Mouse (Mus musculus) telencephalon, adult 2 months (tissue): ENCODE measurements around the gene Atp1b4.
"Not testable (repeated sequence)": the region's sequence is repeated elsewhere in the genome, so short reads cannot be mapped to it uniquely, and the experiment has no call there.

Experiments used
- DNase-seq: peaks from one replicate; pipeline ENCODE4 v3.0.0-alpha.2; 2011; ENCODE audit warnings: low read depth, low spot score

Atp1b4 gene

DNA sequence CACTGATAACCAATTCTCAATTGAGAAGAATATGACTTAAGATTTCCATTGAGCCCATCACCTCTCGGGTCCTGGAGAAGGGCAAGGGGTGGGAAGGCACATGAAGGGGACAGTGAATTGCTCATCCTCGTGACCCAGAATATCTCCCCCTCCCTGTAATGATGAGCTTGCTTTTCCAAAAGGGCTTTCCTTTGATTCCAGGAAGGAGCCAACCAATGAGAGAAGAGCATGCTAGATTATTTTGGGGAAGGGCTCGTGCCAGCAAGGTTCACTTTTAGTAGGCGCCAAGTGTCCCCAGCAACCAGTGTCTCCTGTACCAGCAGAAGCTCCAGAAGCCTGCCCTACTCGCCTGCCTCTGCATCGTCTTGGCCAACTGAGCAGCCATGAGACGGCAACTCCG is at the start of gene Atp1b4:
Atp1b4 (plus strand) TSS at position 301 of the 400 bp plus-strand sequence.
- no peak for DNase-seq

DNA sequence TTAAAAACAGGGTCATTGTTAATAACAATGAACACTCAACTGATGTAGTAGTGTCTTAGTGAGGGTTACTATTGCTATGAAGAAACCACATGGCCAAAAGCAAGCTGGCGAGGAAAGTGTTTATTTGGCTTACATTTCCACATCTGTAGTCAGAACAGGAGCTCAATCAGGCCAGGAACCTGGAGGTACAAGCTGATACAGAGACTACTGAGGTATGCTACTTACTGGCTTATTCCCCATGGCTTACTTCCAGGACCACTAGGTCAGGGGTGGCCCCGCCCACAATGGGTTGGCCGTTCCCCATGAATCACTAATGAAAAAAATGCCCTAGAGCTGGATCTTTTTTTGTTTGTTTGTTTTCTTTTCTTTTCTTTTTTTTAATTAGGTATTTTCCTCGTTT is 7.4 kb upstream of the Atp1b4 start:
- no peak for DNase-seq

DNA sequence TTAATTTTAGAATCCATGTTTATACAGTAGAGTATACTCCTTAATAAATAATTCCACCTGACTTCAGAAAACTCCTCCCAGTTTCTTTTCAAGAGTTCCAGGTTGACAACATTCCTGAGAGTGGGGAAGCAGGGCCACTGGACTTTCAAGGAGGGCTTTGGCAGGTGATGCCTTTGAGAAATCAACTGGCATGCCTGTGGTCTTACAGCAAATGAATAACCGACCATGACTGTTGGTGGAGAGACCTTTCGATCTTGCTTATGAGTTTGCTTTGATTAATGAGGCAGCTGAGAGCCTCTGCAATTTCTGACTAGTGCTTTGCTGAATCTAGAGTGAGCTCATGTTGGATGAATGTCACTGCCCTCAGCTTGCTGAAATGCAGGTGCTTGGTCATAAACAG is 4.9 kb upstream of the Atp1b4 start:
- DNase-seq, result no peak

DNA sequence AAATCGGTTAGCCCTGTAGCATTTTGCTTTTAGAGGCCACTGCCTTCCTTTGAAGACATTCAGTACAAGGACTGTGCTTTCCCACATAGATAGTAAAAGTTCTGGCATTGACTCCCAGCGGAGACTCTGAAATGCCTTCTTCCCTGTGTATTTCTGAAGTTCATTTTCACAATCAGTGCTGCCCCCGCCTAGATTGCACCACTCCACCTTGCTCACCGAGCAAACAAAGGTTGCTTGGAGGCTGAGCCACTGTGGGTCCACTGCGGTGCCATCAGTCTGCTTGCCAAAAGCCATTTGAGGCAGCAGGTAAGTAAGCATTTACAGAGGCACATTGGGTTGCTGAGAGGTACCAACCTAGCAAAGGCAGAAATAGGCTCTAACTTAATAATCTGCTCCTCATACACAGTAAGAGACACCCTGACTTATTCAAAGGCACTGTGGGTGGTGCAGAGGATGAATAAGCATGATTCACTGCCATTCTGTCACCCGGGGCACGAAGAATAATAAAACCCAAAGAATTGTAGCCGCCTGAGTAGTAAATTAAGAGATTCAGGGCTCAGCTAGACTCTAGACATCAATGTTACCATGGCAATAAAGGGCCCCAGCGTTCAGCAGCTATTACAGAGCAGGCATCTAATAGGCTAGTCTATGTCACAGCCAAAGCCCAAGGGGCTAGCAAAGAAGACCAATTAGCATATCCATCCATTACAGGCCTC is 2.9 kb upstream of the Atp1b4 start:
- no peak for DNase-seq

DNA sequence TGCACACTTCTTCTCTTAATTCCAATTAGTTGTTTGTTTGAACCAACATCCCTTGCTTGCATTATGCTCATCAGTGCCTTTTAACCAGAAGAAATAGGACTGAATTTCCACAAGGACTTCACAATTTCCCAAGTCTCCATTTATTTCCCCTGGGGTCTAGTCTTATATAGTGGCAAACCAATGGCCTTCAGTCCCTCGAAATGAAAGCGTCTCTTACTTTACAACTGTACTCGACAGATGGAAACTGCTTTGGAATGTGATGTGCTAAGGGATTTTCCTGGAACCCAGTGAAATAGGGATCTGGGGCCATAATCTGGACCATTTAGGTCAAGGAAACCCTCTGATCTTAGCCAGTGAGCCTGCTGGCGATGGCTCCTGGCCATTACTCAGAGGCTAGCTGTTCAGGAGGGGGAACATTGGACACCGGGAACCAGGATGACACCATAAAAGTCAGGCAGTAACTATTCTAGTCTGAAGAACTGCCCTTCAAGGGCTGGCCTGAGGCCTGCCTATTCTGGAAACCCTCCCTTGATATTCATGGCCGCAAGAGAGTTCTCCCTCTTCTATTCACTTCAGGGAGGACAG is 2.3 kb upstream of the Atp1b4 start:
- no peak for DNase-seq

DNA sequence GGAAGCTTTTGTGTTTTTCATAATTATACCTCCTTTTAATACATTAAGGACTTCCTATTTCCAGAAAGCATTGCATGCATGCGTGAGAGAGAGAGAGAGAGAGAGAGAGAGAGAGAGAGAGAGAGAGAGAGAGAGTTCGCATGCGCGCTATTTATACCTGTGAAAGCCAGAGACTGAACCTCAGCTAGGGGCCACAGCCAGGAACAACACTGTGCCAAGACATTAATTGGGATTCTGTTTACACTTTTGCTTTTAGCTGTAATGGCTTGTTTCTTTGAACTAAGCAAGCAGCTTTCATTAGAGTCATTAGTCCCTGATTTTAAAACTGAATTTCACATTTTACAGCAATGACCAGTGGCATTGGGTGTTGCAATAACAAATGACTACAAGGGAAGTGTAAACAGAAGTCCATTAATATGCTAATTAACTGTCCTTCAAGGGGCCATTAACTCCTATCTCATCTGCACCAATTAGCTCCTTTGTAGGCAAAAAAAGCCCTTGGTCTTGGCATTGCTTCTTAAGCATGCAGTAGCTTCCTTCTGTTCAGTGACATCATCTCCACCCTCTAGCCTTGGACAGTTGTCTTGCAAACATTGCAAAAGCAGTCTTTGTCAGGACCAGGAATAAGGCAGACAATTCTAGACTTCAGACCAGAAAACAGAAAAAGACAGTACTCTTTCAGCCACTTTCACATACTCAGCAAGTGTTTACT is 14.9 kb downstream of the Atp1b4 start:
- no peak for DNase-seq

DNA sequence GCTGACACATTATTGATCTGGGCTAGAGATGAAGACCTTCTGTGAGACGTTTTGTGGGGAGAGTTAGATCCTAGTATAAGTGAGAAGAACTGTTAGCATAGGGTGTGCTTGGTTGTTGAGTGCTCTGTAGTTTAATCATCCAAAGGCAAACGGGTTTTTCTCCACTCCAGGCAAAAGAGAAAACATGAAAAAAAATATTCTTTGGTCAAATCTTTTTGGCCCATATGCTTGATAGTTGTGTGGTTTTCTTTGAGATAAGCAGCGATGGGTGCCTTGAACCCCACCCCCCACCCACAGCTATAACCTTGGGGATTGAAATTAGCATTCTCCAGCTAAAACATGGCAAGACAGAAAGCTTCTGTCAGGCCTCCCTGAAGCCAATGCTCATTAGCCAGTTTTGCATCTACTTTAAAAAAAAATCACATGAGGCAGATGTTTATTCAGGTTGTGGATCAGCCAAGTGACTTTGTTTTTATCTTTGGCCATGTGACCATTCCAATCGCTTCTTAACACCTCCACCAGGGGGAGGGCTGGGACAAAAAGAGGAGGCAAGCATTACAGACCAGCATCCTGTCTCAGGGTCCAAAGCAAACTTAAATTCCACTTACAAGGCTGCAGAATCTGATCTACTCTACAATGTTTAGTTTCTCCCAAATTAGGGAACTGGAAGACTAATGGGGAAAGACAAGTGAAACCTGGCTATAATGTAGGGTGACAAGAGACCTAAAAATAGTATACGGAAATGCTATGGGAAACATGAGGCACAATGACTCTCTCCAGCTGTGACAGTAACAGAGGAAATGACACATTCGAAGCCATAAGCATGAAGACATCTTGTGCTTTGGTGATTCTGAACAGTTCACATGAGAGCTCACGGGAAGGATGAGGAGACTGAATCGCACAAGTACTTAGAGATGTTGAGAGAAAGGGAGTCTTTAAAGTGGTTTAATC is 18.6 kb downstream of the Atp1b4 start:
- no peak for DNase-seq

DNA sequence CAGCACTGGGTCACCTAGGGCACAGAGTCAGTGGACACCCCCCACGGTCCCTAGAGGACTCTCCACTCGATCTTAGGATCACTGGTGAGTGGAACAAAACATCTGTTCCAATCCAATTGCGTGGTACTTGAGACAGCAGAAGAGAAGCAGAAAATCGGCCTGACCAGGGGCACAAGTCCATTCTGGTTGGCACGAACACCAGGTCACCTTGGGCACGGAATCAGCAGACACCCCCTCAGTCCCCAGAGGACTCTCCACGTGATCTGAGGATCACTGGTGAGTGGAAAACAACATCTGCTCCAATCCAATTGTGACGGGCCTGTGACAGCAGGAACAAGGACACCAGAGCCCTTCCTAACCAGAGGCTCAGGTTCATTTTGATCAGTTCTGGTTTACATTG is 46.0 kb downstream of the Atp1b4 start:
- no peak for DNase-seq

DNA sequence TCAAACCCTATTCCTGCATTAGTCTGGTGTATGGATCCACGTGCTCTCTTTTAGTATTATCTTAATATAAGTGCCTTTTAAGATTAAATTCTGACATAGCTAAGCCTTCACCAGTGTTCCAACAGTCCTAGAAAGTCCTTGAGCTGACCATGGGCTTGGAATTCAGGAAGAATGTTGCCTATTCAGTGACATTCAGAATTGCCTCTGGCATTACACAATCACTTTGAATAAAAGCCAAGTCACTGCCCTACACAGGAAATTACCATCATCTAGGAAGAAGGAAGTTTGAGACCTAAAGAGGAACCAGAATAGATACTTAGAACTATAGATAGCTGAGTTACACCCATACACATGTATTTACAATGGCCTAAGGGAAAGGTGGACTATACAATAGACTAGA is 48.6 kb downstream of the Atp1b4 start:
- DNase-seq, result not testable (repeated sequence)

DNA sequence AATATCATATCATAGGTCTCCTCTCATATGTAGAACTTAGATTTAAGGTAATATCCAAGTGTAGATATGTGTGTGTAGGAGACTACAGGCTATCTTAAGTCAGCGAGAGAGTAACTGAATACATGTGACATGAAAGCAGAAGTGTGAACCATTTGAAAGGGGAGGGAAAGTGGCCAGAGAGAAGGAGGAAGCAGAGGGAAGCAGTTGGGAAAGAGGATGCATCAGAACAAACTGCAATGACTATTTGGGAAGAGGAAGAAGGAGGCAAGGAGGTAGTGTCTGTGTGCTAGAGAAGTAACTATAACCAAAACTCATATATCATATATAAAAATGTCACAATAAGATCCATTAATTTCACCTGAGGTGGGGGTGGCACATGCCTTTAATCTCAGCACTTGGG is 57.2 kb downstream of the Atp1b4 start:
- not testable (repeated sequence) for DNase-seq
